Mouse (Mus musculus) olfactory bulb, adult 2 months (tissue): ENCODE results near the gene Cdt1.

Experiments
- CTCF ChIP-seq: fragments of 200-500 bp; IDR thresholded peaks from 2 replicates; pipeline ENCODE4 v1.5.1; 2012; ENCODE audit warnings: low read depth, mild to moderate bottlenecking, low read length, moderate library complexity; ENCODE audit not compliant: insufficient read depth
- POLR2A ChIP-seq: fragments of 200-500 bp; IDR thresholded peaks from 2 replicates; pipeline ENCODE4 v1.6.1; 2012; ENCODE audit warnings: mild to moderate bottlenecking, low read depth, low read length, moderate library complexity; ENCODE audit not compliant: insufficient read depth

DNA sequence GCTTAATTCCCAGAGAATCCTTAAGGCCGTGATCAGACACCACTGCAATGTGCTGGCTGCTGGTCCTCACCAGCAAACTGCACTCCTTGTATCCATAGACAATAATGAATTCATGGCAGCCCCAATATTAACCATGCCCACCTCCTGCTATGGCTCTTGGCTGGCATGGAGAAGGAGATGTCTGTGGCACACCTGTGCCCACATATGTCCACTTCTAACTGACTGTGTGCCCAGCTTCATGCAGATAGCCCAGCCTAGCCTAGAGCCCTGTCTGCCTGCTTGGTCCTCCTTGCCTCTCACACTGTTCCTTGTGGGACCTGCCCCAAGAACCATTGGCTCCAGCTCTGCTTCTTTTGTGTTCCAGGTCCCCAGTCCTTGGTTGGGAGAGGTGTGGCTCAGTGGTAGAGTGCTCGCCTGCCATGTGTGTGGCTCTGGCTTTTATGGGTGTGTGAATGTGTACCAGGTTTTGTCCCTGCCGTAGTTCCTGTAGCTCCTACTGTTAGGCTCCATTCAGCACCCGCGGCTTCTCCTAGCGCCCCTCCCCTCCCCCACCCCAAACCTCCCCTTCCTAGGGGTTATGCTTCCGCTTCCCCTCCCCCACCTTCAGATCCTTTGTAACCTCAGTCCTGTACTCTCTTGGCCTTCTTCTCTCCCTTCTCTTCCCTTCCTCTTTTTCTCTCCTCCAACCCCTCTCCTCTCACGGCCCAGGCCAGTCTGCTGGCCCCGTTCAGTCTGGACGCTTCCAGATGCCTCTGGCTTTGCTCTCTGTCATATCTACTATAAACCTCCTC is 10.4 kb upstream of the Cdt1 start:
- TF ChIP-seq CTCF (no peak), POLR2A (no peak)
